Mouse (Mus musculus) sigmoid colon, adult 10 weeks (tissue): Measurements from ENCODE around the gene Tesk1. TPM values are rescaled to one million over a fixed set of nuclear protein-coding genes. Genes with fewer than 3 reads are reported as not detected.

Experiments
- polyA plus RNA-seq: library from polyadenylated mRNA; stranded (reverse); fragments of 350-450 nt; fragmentation: Illumina TruSeq; extraction: RNeasy Lipid Tissue Mini Kit (QIAGEN cat#74804); gene quantifications from one replicate; pipeline ENCODE4 v1.2.3, GENCODE M21; 2014; ENCODE audit warnings: low read depth, low replicate concordance

Tesk1 gene
- polyA plus RNA-seq = 0.88 TPM

GRCm38 (mm10) chr4:43441639-43442038, at the start of gene Tesk1:
Gene Tesk1, plus strand, starts transcription at chr4:43441939.

GRCm38 (mm10) chr4:43428946-43429345, 12.8 kb upstream of the Tesk1 start, which contains the start of gene Fam166b:
Gene Fam166b, minus strand, starts transcription at chr4:43429134.

GRCm38 (mm10) chr4:43454041-43454836, 12.5 kb downstream of the Tesk1 start, which contains the start of gene Cd72:
Gene Cd72, minus strand, starts transcription at chr4:43454628.

GRCm38 (mm10) chr4:43483535-43484091, 41.9 kb downstream of the Tesk1 start, which contains the start of gene Sit1:
Gene Sit1, minus strand, starts transcription at chr4:43483734.

GRCm38 (mm10) chr4:43492821-43493185, 51.1 kb downstream of the Tesk1 start, which contains the start of gene Ccdc107:
Gene Ccdc107, plus strand, starts transcription at chr4:43492900.

Other genes starting within 250 kb of the Tesk1 start
- 1.1 TPM for gene Atp8b5, start 174.8 kb upstream of the Tesk1 start, polyA plus RNA-seq
- 0.16 TPM for gene Rusc2, start 60.0 kb upstream of the Tesk1 start, polyA plus RNA-seq
- gene Fam166b, start 12.8 kb upstream of the Tesk1 start, polyA plus RNA-seq = not detected
- 8.8 TPM for gene Cd72, start 12.7 kb downstream of the Tesk1 start, polyA plus RNA-seq
- gene Sit1, start 41.8 kb downstream of the Tesk1 start, polyA plus RNA-seq = not detected
- gene Ccdc107, start 51.0 kb downstream of the Tesk1 start, polyA plus RNA-seq = 10.5 TPM
- 22.4 TPM for gene Arhgef39, start 57.8 kb downstream of the Tesk1 start, polyA plus RNA-seq
- 22.6 TPM for gene Car9, start 65.0 kb downstream of the Tesk1 start, polyA plus RNA-seq
- 135 TPM for gene Tpm2, start 81.8 kb downstream of the Tesk1 start, polyA plus RNA-seq
- 13.0 TPM for gene Creb3, start 120.4 kb downstream of the Tesk1 start, polyA plus RNA-seq
- gene Tln1, start 120.8 kb downstream of the Tesk1 start, polyA plus RNA-seq = 75.7 TPM
- 5.5 TPM for gene Rgp1, start 136.8 kb downstream of the Tesk1 start, polyA plus RNA-seq
- gene Gba2, start 136.9 kb downstream of the Tesk1 start, polyA plus RNA-seq = 1.9 TPM
- not detected for gene Msmp, start 142.6 kb downstream of the Tesk1 start, polyA plus RNA-seq
- 3.2 TPM for gene Npr2, start 190.0 kb downstream of the Tesk1 start, polyA plus RNA-seq
- gene Spag8, start 211.7 kb downstream of the Tesk1 start, polyA plus RNA-seq = not detected
- 8.2 TPM for gene Hint2, start 214.5 kb downstream of the Tesk1 start, polyA plus RNA-seq
- gene Tmem8b, start 227.0 kb downstream of the Tesk1 start, polyA plus RNA-seq = 2.7 TPM
- gene Fam221b, start 227.2 kb downstream of the Tesk1 start, polyA plus RNA-seq = 0.47 TPM